Mouse (Mus musculus) thymus, postnatal 4 days (tissue): ENCODE results near the gene Vmn1r213.

ENCODE experiments used
- DNase-seq: peaks from one replicate; pipeline ENCODE4 v3.0.0; 2021

Gene Vmn1r213

DNA sequence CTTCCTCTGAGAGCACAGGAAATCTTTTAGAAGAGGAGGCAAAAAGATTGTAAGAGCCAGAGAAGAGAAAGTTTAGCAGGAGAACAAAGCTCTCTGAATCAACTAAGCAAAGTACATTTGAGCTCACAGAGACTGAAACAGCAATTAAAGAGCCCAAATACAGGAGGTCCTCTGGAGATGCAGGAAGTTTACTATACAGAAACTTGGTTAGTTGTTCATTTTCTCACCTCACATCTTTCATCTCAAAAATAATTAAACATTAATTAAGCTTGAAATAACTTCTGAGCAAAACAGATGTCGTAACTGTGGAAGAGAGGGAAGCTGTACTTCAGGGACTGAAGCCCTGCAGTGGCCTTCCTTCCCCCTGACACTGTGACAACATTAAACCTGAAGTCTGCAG, at the start of gene Vmn1r213:
Gene Vmn1r213 (plus strand): TSS at position 301 of the 400 bp plus-strand sequence.
- no peak for DNase-seq

DNA sequence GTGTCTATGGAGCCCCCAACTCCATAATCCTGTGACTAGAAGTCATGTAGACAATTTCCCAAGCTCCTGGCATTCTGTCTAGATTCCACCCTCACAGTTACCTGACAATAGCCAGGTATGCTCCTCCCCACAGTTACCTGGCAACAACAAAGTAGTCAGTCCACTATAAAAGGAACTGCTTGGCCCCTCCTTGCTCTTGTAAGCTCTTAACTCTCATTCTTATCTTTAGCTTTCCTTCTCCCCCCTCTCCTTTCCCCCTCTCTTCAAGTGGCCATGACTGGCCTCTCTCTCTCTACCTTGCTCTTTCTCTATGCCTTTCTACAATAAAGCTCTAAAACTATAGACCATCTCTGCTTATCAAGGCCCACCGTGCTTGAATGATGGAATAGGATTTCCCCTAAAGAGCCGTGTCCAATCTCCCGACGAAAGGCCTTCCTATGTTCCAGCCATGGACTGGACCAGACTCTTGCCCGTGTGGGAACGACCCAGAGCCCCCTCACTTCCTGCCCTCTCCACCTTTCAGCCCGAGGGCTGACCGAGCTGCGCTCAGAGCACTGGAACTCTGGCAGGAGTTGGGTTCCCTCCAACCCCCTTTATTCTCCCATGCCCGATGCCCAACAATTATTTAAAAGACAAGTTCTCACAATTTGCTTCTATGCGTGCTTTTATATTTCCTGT, 17.1 kb upstream of the Vmn1r213 start:
- DNase-seq: no peak

GRCm38 (mm10) chr13:22992178-22992700, 15.2 kb upstream of the Vmn1r213 start:
- no peak for DNase-seq

DNA sequence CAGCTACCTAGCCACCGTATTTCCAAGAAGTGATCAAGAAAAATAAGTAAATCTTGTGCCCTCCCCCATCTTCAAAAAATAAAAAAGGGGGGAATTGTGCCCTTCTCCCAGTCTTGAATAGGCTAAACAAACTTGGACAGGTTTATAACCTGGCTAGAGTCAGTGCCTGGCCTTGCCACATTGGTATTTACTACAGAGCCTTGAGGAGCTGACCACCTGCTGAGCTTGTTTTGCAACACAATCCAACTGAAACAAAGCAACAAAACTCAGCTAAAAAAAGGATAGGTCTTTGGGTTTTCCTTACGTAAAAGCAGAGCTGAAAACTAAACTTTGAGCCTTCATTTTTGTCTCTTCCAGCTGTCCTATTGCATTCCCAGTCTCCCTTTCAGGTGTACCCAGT, 14.7 kb upstream of the Vmn1r213 start:
- DNase-seq: no peak

- no peak for DNase-seq
These were observed 10.7 kb downstream of the Vmn1r213 start for GRCm38 (mm10) chr13:23018158-23018557.

GRCm38 (mm10) chr13:23024812-23025211, 17.4 kb downstream of the Vmn1r213 start:
- no peak for DNase-seq

DNA sequence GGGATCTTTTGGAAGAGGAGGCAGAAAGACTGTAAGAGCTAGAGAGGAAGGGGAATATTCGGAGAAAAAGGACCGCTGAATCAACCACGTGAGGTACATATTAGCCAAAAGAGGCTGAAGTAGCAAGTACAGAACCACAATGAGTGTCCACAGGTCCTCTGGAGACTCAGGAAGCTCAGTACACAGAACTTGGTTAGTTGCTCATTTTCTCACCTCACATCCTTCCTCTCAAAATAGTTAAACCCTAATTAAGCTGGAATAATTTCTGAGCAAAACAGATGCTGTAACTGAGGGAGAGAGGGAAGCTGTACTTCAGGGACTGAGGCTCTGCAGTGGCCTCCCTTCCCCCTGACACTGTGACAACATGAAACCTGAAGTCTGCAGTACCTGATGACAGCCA, 22.7 kb downstream of the Vmn1r213 start, which contains the start of gene Vmn1r214:
Gene Vmn1r214 (plus strand): TSS at position 301 of the 400 bp plus-strand sequence.
- DNase-seq: no peak

DNA sequence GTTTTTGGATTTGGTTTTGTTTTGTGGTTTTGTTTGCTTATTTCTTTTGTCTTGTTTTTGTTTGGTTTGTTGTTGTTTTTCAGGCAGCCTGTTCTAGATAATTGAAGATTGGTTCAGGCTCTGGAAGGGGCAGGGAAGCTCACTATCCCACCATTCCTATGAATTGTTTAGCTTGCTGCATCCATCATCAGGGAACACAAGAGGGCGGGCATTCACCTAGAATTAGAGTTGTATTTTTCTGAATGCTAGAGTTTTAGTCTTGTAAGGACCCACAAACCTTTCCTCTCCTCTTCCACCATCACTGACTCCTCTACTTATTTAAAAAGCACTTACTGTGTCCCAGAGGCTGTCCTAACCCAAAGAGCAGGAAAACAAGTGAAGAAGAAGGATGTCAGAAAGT, 50.3 kb downstream of the Vmn1r213 start:
- no peak for DNase-seq
